27 mouse cellular contexts compared by ENCODE assay signal in the genomic region with DNA sequence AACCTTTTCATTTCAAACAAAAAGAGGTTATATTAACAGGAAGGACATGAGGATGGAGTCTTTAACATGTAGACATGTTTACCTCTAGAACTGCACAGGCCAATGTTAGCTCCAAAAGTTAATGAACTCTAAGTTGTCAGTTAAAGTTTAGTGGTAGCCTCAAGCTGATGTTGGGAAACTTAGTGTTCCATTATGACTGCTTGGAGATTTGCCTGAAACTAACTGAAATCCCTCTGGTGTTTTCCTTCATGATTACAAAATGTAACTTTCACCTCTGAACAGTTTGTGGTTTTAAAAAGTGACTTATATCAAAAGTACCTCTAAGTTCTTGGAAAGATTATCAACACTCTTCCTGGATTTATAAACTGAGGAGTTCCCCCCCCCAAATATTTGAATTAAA.
A peak's percentile ranks its signal among the peaks of the same experiment; 100 is the strongest.
DNase-seq lines count a peak whose midpoint lies in the region; ATAC-seq and TF ChIP-seq lines count a peak whose summit lies in the region.
"Had no signal": no experiment of that assay in that cellular context is flagged by ENCODE, and none has a peak within 500 bp of the region (broad histone marks: within the 10 kb centered on the region; RNA-seq: fewer than 3 reads in every experiment).

No protein-coding gene starts in this region.

- DNase-seq in kidney, adult 9 months, result peak; percentile 51
- DNase-seq in kidney, postnatal 14 days, result no peak
- DNase-seq in 3T3-L1 (ENCODE audit: low read depth, low spot score) (peak; percentile 51), NIH3T3 (ENCODE audit: low read depth) (peak; percentile 77)
- no peak for DNase-seq in hindbrain, embryonic 11.5 days (ENCODE audit: low spot score)
- no peak for DNase-seq in frontal cortex, adult 2 months (ENCODE audit: extremely low spot score in 1 of 2, low spot score in 1 of 2)
- DNase-seq: adrenal gland, adult 8-10 months; adrenal gland, postnatal 14 days; adrenal gland, postnatal 36 days; B cell, adult 2 months; cerebellum, adult 11-12 months; cerebellum, adult 2 months; cerebellum, adult 9-10 months; cerebellum, postnatal 10 days; cerebellum, postnatal 25 days had no signal

- peak overlapping the region; percentile 18; the same call in 1 of the 2 replicates for H3K27ac ChIP-seq in embryonic fibroblast, embryonic 13.5 days (ENCODE audit: insufficient read depth, low read length)
- H3K27ac ChIP-seq in hindbrain, embryonic 11.5 days (ENCODE audit: low read depth, low read length), result no peak overlapping the region
- H3K27ac ChIP-seq: embryonic facial prominence, embryonic 10.5 days; embryonic facial prominence, embryonic 12.5 days; forebrain, embryonic 10.5 days; forebrain, embryonic 12.5 days had no signal

- H3K4me1 ChIP-seq in embryonic fibroblast, embryonic 13.5 days (ENCODE audit: control insufficient read depth, insufficient read depth, low read length), result peaks cover 2% of the 10 kb centered on the region; the same call in 1 of the 2 replicates
- H3K4me1 ChIP-seq in hindbrain, embryonic 11.5 days (replicated peaks; ENCODE audit: control insufficient read depth, insufficient read depth, low read length), result no peaks in the 10 kb centered on the region
- H3K4me1 ChIP-seq: embryonic facial prominence, embryonic 10.5 days; forebrain, embryonic 10.5 days; forebrain, embryonic 12.5 days had no signal

- TF ChIP-seq CTCF in embryonic fibroblast, embryonic 13.5 days (IDR thresholded peaks at IDR 0.05; ENCODE audit: borderline replicate concordance, insufficient read depth, low read length), result no peak

- H3K9me3 ChIP-seq in hindbrain, embryonic 11.5 days (ENCODE audit: control insufficient read depth, low read length), result no peaks in the 10 kb centered on the region
- H3K9me3 ChIP-seq: embryonic facial prominence, embryonic 12.5 days; forebrain, embryonic 10.5 days; forebrain, embryonic 12.5 days; G1E had no signal

- H3K4me2 ChIP-seq in hindbrain, embryonic 11.5 days (replicated peaks; ENCODE audit: low read depth, low read length), result no peak overlapping the region
- H3K4me2 ChIP-seq: embryonic facial prominence, embryonic 12.5 days; forebrain, embryonic 12.5 days had no signal

- H3K27me3 ChIP-seq in hindbrain, embryonic 11.5 days (ENCODE audit: control insufficient read depth, insufficient read depth, low read length), result no peaks in the 10 kb centered on the region
- H3K27me3 ChIP-seq: CH12.LX; embryonic facial prominence, embryonic 12.5 days; forebrain, embryonic 12.5 days had no signal

- H3K36me3 ChIP-seq in hindbrain, embryonic 11.5 days (ENCODE audit: control insufficient read depth, insufficient read depth, low read length), result no peaks in the 10 kb centered on the region
- H3K36me3 ChIP-seq: embryonic facial prominence, embryonic 10.5 days; embryonic facial prominence, embryonic 12.5 days; forebrain, embryonic 10.5 days; forebrain, embryonic 12.5 days; G1E had no signal

- ATAC-seq in hindbrain, embryonic 11.5 days (ENCODE audit: low FRiP score), result no peak
- ATAC-seq in megakaryocyte-erythroid progenitor cell, adult 5-6 weeks (replicated peaks; ENCODE audit: low FRiP score, low TSS enrichment, poor library complexity, severe bottlenecking), result no peak
- ATAC-seq: CD4-positive, CD25-positive, alpha-beta regulatory T cell, adult 4 months; forebrain, embryonic 14.5 days; forebrain, embryonic 16.5 days had no signal

- TF ChIP-seq POLR2A in embryonic fibroblast, embryonic 13.5 days (IDR thresholded peaks at IDR 0.05; ENCODE audit: low read depth, low read length), result no peak

- H3K9ac ChIP-seq in hindbrain, embryonic 11.5 days (ENCODE audit: low read depth, low read length), result no peak overlapping the region
- H3K9ac ChIP-seq: embryonic facial prominence, embryonic 12.5 days; forebrain, embryonic 12.5 days had no signal

- H3K4me3 ChIP-seq in embryonic fibroblast, embryonic 13.5 days (ENCODE audit: insufficient read depth, low read length), result no peak overlapping the region
- no peak overlapping the region for H3K4me3 ChIP-seq in hindbrain, embryonic 11.5 days (ENCODE audit: low read depth, low read length)
- H3K4me3 ChIP-seq: embryonic facial prominence, embryonic 10.5 days; embryonic facial prominence, embryonic 12.5 days; erythroblast, embryonic 14.5 days; forebrain, embryonic 10.5 days; forebrain, embryonic 12.5 days had no signal

Comparison
In these comparisons a context has a peak if more than half of its experiments do, and no peak if none do; other contexts are left out.
1. DNase-seq: peak in kidney, adult 9 months (single experiment), 3T3-L1 (single experiment) and NIH3T3 (single experiment); none in kidney, postnatal 14 days (single experiment), hindbrain, embryonic 11.5 days (single experiment) and frontal cortex, adult 2 months (0 of 2).